Mouse (Mus musculus) right cerebral cortex, postnatal 14 days (tissue): ENCODE results near the gene Rab15.
A peak's percentile ranks its signal among the peaks of the same experiment; 100 is the strongest.

Experiments used
- DNase-seq: peaks from one replicate; pipeline ENCODE4 v3.0.0; 2022

Gene Rab15

GRCm38 (mm10) chr12:76776898-76777297, 45.8 kb downstream of the Rab15 start:
- DNase-seq: no peak

GRCm38 (mm10) chr12:76775132-76775531, 47.6 kb downstream of the Rab15 start:
- no peak for DNase-seq

GRCm38 (mm10) chr12:76774652-76775051, 48.1 kb downstream of the Rab15 start:
- DNase-seq: no peak

GRCm38 (mm10) chr12:76771540-76771939, 51.2 kb downstream of the Rab15 start:
- no peak for DNase-seq

- DNase-seq: no peak
Observed at GRCm38 (mm10) chr12:76770841-76771500, 51.7 kb downstream of the Rab15 start.

GRCm38 (mm10) chr12:76765901-76766630, 56.6 kb downstream of the Rab15 start:
- DNase-seq: peak; percentile 34

- DNase-seq: peak; percentile 87
Observed at GRCm38 (mm10) chr12:76765354-76765851, 57.3 kb downstream of the Rab15 start, which contains the start of the genes Churc1 and Fntb. Gene Churc1 (plus strand): TSS chr12:76765538. Gene Fntb (plus strand): TSS chr12:76765589.

- peak; percentile 17 for DNase-seq
Observed at GRCm38 (mm10) chr12:76752652-76753318, 69.9 kb downstream of the Rab15 start.

- no peak for DNase-seq
Observed at GRCm38 (mm10) chr12:76750866-76751459, 71.7 kb downstream of the Rab15 start.
